In the genomic region with DNA sequence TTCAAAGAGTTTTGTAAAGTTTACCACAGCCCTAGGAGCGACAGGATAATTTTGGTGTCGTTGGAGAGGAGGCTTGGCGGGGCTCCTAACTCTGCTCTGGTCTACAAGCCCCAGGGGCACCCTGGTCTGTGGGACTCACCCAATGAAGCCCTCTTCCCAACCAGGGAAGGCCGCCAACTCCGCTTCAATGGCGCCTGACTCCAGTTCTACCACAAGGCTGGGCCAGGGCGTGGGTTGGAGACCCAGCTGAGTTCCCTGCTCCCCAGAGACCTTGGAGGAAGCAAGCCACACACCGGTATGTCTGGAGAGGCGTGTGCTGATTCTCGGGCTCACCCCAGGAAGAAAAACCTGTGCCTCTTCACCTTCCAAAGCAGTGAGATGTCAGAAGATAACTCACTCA, we compare ENCODE assay signal across 10 mouse cellular contexts.
DNase-seq lines count a peak whose midpoint lies in the region; ATAC-seq lines count a peak whose summit lies in the region.
"Had no signal": no experiment of that assay in that cellular context is flagged by ENCODE, and none has a peak within 500 bp of the region (broad histone marks: within the 10 kb centered on the region; RNA-seq: fewer than 3 reads in every experiment).

No protein-coding gene starts in this region.

- no peaks in the 10 kb centered on the region for H3K27me3 ChIP-seq in liver, embryonic 13.5 days

- peak overlapping the region; percentile 66 for H3K4me2 ChIP-seq in liver, embryonic 13.5 days
- H3K4me2 ChIP-seq: midbrain, embryonic 11.5 days had no signal

- H3K4me3 ChIP-seq in liver, embryonic 13.5 days (replicated peaks): no peak overlapping the region

- peak; percentile 34 for DNase-seq in kidney, adult 11 months
- DNase-seq in kidney, adult 18-20 months: no peak
- peak; percentile 65 for DNase-seq in ZHBTc4 (ENCODE audit: low read depth, low spot score)
- peak; percentile 27 to 49 for DNase-seq in heart, postnatal 14 days
- DNase-seq in liver, embryonic 13.5 days: no peak
- no peak for DNase-seq in frontal cortex, postnatal 36 days (ENCODE audit: low spot score in 2 of 2)
- DNase-seq in adrenal gland, adult 18-20 months (ENCODE audit: low spot score in 2 of 2): no peak

- ATAC-seq in liver, embryonic 13.5 days (ENCODE audit: low read depth): no peak
- ATAC-seq in cerebellum, adult (ENCODE audit: insufficient number of reproducible peaks, low FRiP score, low TSS enrichment): no peak
- ATAC-seq: forebrain, embryonic 16.5 days had no signal

- WGBS in liver, embryonic 13.5 days (ENCODE audit: insufficient replicate concordance): 60% methylated on average over 10 of the region's 10 CpGs

- intact Hi-C loops in heart, postnatal 14 days (cut with DNase I): loop anchor here (2.0 to 10.0 kb wide), 4 partner anchors 73 to 249 kb away; a partner anchor contains a TSS

- H3K9me3 ChIP-seq in liver, embryonic 13.5 days (replicated peaks): peaks cover 11% of the 10 kb centered on the region

- H3K27ac ChIP-seq in liver, embryonic 13.5 days: peak overlapping the region; percentile 85

- peak overlapping the region; percentile 67 for H3K9ac ChIP-seq in liver, embryonic 13.5 days

- peaks cover 65% of the 10 kb centered on the region for H3K4me1 ChIP-seq in liver, embryonic 13.5 days (replicated peaks)

- 0 out of 2 replicates have a peak, but pooled peaks cover 4% of the 10 kb centered on the region for H3K36me3 ChIP-seq in liver, embryonic 13.5 days

Comparison
In these comparisons a context has a peak if more than half of its experiments do, and no peak if none do; other contexts are left out.
1. DNase-seq: peak in kidney, adult 11 months (single experiment), ZHBTc4 (single experiment) and heart, postnatal 14 days (2 of 2); none in kidney, adult 18-20 months (single experiment), liver, embryonic 13.5 days (single experiment), frontal cortex, postnatal 36 days (0 of 2) and adrenal gland, adult 18-20 months (0 of 2).